Mouse (Mus musculus) urinary bladder, postnatal 14 days (tissue): Measurements from ENCODE around the gene Csmd2.

Experiments
- DNase-seq: peaks from one replicate; pipeline ENCODE4 v3.0.0; 2021; ENCODE audit warnings: low spot score

Gene Csmd2

GRCm38 (mm10) chr4:128615761-128616160 is 628.1 kb downstream of the Csmd2 start:
- no peak for DNase-seq
